Mouse (Mus musculus): ENCODE measurements around the gene Cadm4. TPM values are rescaled to one million over a fixed set of nuclear protein-coding genes. Genes with fewer than 3 reads are reported as not detected.

Gene Cadm4
- total and polyA plus RNA-seq, 3 experiments, result 0.16 to 0.59 (median 0.36) TPM

DNA sequence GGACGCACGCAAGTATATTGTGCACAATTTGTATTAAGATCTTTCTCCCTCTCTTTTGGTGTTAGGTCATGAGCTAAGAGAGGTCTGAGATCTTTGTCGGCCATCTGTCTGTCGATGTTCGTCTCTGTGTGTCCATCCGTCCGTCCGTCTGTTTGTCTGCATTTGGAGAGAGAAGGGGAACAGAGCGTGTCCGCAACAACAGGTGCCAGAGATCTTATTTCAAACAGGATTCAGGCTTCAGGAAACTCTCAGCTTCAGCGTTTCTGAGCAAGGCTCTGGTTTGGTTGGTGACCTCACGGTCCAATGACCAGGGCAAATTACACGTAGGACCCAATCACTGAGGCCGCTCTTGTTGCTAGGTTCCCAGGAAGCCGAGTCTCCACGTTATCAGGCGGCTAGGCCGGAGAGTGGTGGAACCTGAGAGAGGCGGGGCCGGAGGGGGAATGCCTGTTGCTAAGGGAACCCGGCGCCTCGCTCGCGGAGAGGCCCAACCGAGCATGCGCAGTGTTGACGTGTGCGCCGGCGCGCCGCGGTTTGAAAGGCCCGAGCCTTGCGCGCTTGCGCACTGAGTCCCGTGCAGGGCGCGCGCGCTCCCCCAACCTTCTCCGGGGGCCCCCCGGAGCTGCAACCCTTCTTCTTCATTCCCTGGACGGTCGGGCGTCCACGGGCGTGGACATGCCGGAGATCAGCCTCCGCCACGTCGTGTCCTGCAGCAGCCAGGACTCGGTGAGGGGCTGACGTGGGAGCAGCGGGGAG lies 65.0 kb downstream of the Cadm4 start (continued):
- TF ChIP-seq USF1 (IDR thresholded peaks at IDR 0.05; ENCODE audit: low read depth, low read length) (no peak), ZKSCAN1 (IDR thresholded peaks at IDR 0.05; ENCODE audit: borderline replicate concordance, low read depth, low read length) (no peak), JUN (IDR thresholded peaks at IDR 0.05; ENCODE audit: insufficient read depth, low read depth, low read length) (no peak), BHLHE40 (IDR thresholded peaks at IDR 0.05; ENCODE audit: low read depth, low read length) (peak; percentile 91)

GRCm38 (mm10) chr7:24547534-24548036 lies 65.8 kb downstream of the Cadm4 start:
- TF ChIP-seq NRF1 (IDR thresholded peaks at IDR 0.05; ENCODE audit: low read depth, low read length) (0 out of 2 replicates have a peak, but pooled peaks have one; percentile 9), MAX (IDR thresholded peaks at IDR 0.05; ENCODE audit: low read length) (0 out of 2 replicates have a peak, but pooled peaks have one; percentile 4), PAX5 (IDR thresholded peaks at IDR 0.05; ENCODE audit: low read length) (no peak), ELF1 (IDR thresholded peaks at IDR 0.05; ENCODE audit: low read depth, low read length) (peak; percentile 59; the same call in 1 of the 2 replicates), USF2 (conservative IDR thresholded peaks at IDR 0.05; ENCODE audit: low read depth, low read length) (no peak), ZMIZ1 (IDR thresholded peaks at IDR 0.05; ENCODE audit: low read depth, low read length) (0 out of 2 replicates have a peak, but pooled peaks have one; percentile 57), ZC3H11A (IDR thresholded peaks at IDR 0.05; ENCODE audit: low read depth, low read length) (no peak), ZNF384 (IDR thresholded peaks at IDR 0.05; ENCODE audit: low read depth, low read length) (no peak)
- Histone ChIP-seq H3K4me3 (replicated peaks in 1 of 3; ENCODE audit: low read depth in 2 of 3, low read length in 2 of 3, poor library complexity in 1 of 3) (peak overlapping the region; percentile 70 to 97 (median 89)), H3K4me1 (ENCODE audit: control insufficient read depth in 1 of 2, insufficient read depth in 2 of 2) (peaks cover 3 to 46% of the 10 kb centered on the region in 2 experiments; a peak in 3 of 4 replicates), H3K79me2 (replicated peaks; ENCODE audit: control insufficient read depth, extremely low read depth, insufficient read depth, poor library complexity, severe bottlenecking) (peaks cover 18% of the 10 kb centered on the region), H3K4me2 (ENCODE audit: insufficient read depth, low read depth, poor library complexity, severe bottlenecking) (peak overlapping the region; percentile 52), H3K27me3 (replicated peaks) (no peaks in the 10 kb centered on the region), H3K27ac (ENCODE audit: insufficient read depth, low read depth) (no peak overlapping the region), H3K36me3 (replicated peaks in 1 of 2; ENCODE audit: control insufficient read depth in 1 of 2, insufficient read depth in 1 of 2, low read length in 1 of 2) (peaks cover 29 to 47% of the 10 kb centered on the region in 2 experiments), H3K9ac (ENCODE audit: insufficient read depth, low read depth) (peak overlapping the region; percentile 93), H3K9me3 (replicated peaks; ENCODE audit: low read length) (peaks cover 6% of the 10 kb centered on the region)
- in situ Hi-C loops (cut with MboI; ENCODE audit: low pct_ligation_motif_present, low pct_unique_long_range_greater_than_20kb, low sequenced_read_pairs), result no loop called here
- no peak for DNase-seq (ENCODE audit: extremely low read depth)
- dilution Hi-C loops (cut with MboI; ENCODE audit: extremely low pct_ligation_motif_present, extremely low pct_unique_long_range_greater_than_20kb, low sequenced_read_pairs), result no loop called here

DNA sequence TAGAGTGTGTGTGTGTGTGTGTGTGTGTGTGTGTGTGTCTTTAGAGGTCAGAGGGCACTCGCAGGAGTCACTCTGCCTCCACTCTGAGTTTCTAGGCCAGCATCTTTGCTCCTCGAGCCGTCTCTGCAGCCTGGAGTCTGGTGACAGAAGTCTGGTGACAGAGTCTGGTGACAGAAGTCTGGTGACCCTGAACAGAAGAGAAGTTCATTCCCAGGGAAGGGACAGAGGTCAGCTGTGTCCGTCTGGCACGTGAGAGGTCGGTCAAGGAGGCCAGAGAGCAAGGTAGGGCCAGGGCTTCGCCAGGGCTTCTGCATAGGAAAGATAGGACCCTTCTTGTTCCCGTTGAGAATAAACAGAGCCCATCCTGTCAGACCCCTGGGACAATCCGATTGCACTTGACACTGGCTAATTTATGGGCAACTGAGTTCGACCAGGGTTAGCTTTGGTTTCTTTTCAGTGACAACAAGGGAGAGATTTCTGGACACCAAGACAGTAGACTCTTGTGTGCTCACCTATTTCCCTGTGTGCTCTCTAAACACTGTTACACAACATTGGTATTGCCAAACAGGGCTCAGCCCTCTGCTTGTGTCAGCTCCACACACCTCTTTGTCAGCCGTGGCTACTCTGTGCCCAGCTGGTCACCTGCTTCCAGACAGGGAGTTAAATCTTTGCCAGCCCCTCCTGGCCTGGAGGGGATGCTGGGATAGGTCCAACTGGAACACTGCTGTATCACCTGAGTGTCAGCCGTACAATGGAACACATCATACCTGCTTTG lies 70.3 kb downstream of the Cadm4 start:
- no peak overlapping the region for H3K9ac ChIP-seq (ENCODE audit: insufficient read depth, low read depth)
- in situ Hi-C loops (cut with MboI; ENCODE audit: low pct_ligation_motif_present, low pct_unique_long_range_greater_than_20kb, low sequenced_read_pairs), result no loop called here

More for the DNA sequence above, 70.3 kb downstream of the Cadm4 start:
- Histone ChIP-seq H3K4me1 (ENCODE audit: control insufficient read depth in 1 of 2, insufficient read depth in 2 of 2) (peaks cover 16 to 66% of the 10 kb centered on the region in 2 experiments), H3K4me2 (ENCODE audit: insufficient read depth, low read depth, poor library complexity, severe bottlenecking) (no peak overlapping the region), H3K27ac (ENCODE audit: insufficient read depth, low read depth) (no peak overlapping the region), H3K79me2 (replicated peaks; ENCODE audit: control insufficient read depth, extremely low read depth, insufficient read depth, poor library complexity, severe bottlenecking) (peaks cover 19% of the 10 kb centered on the region), H3K4me3 (replicated peaks in 1 of 3; ENCODE audit: low read depth in 2 of 3, low read length in 2 of 3, poor library complexity in 1 of 3) (no peak overlapping the region), H3K27me3 (replicated peaks) (no peaks in the 10 kb centered on the region), H3K9me3 (replicated peaks; ENCODE audit: low read length) (peaks cover 7% of the 10 kb centered on the region), H3K36me3 (replicated peaks in 1 of 2; ENCODE audit: control insufficient read depth in 1 of 2, insufficient read depth in 1 of 2, low read length in 1 of 2) (peaks cover 46 to 82% of the 10 kb centered on the region in 2 experiments)
- no peak for DNase-seq (ENCODE audit: extremely low read depth)
- dilution Hi-C loops (cut with MboI; ENCODE audit: extremely low pct_ligation_motif_present, extremely low pct_unique_long_range_greater_than_20kb, low sequenced_read_pairs), result no loop called here
- TF ChIP-seq MYC (IDR thresholded peaks at IDR 0.05; ENCODE audit: low read depth, low read length) (no peak), CHD2 (IDR thresholded peaks at IDR 0.05; ENCODE audit: low read length) (no peak), ZC3H11A (IDR thresholded peaks at IDR 0.05; ENCODE audit: low read depth, low read length) (no peak), UBTF (IDR thresholded peaks at IDR 0.05; ENCODE audit: low read depth, low read length) (no peak), PAX5 (IDR thresholded peaks at IDR 0.05; ENCODE audit: low read length) (no peak), EP300 (IDR thresholded peaks at IDR 0.05; ENCODE audit: low read length) (no peak), ZMIZ1 (IDR thresholded peaks at IDR 0.05; ENCODE audit: low read depth, low read length) (no peak), USF2 (conservative IDR thresholded peaks at IDR 0.05; ENCODE audit: low read depth, low read length) (no peak), RAD21 (IDR thresholded peaks at IDR 0.05; ENCODE audit: low read depth, low read length) (no peak), JUN (IDR thresholded peaks at IDR 0.05; ENCODE audit: insufficient read depth, low read depth, low read length) (no peak), JUND (conservative IDR thresholded peaks at IDR 0.05; ENCODE audit: low read depth, low read length) (no peak), TCF12 (IDR thresholded peaks at IDR 0.05; ENCODE audit: low read depth, low read length) (no peak), SMC3 (IDR thresholded peaks at IDR 0.05; ENCODE audit: low read depth, low read length) (no peak), TBP (conservative IDR thresholded peaks at IDR 0.05; ENCODE audit: low read depth, low read length) (no peak), GABPA (IDR thresholded peaks at IDR 0.05; ENCODE audit: insufficient replicate concordance, low read depth, low read length) (no peak), ZKSCAN1 (IDR thresholded peaks at IDR 0.05; ENCODE audit: borderline replicate concordance, low read depth, low read length) (no peak)
